Mouse (Mus musculus): ENCODE results near the gene Dlk2.

DNA sequence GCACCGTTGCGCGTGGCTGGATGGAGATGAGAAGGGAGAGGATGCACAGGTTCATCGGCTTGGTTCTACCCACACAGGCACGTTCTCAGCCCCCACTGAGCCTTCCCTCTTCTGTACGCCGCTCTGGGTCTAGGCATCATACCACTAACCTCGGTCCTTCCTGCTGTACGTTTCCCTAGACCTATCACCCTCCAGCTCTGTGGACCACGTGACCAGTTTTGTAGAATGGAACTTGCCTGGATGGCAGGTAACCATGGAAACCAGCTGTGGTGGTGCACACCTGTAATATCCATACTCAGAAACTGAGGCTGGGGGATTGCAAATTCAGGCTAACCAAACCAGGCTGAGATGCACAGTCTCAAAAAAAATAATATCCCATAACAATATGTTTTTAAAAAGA lies 13.3 kb downstream of the Dlk2 start:
- TF ChIP-seq CTCF (IDR thresholded peaks at IDR 0.05; ENCODE audit: control insufficient read depth, insufficient read depth, insufficient replicate concordance, low read depth, low read length) (no peak), POLR2A (IDR thresholded peaks at IDR 0.05; ENCODE audit: control insufficient read depth, low read depth, low read length) (no peak)

All from testis, adult 2 months (tissue).